Mouse (Mus musculus): ENCODE measurements around the gene Cst9. TPM values are rescaled to one million over a fixed set of nuclear protein-coding genes. Genes with fewer than 3 reads are reported as not detected.

Cst9 gene
- total RNA-seq (2023), result not detected

GRCm38 (mm10) chr2:148834912-148835311 is at the start of gene Cst9:
Gene Cst9 (plus strand): TSS chr2:148835147.

DNA sequence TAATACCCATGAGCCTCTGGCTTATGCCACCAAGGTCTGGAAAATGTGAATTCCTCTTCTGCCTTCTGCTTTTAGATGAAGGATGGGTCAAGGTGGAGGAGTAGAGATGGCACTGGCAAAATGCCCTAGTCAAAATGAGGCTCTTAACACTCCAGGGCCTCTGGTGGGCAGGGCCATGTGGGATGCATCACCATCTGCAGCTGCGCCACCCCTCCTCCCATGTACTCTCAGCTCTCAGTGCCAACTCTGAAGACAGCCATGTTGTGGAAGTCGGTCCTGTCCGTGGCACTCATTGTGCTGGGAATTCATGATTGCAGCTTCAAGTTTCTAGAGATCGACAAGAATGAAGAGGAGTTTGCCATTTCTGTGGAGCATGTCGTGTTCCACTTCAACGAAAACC is 45.8 kb upstream of the Cst9 start, which contains the start of gene Cst12:
Gene Cst12 (plus strand): TSS at position 220 of the 400 bp plus-strand sequence.

GRCm38 (mm10) chr2:148798485-148798884 is 36.5 kb upstream of the Cst9 start, which contains the start of gene Cst8:
Gene Cst8 (plus strand): TSS chr2:148798785.

GRCm38 (mm10) chr2:148819909-148820308 is 15.0 kb upstream of the Cst9 start, which contains the start of gene Cst13:
Gene Cst13 (plus strand): TSS chr2:148820081.

GRCm38 (mm10) chr2:148864966-148865365 is 30.0 kb downstream of the Cst9 start, which contains the start of gene 9230104L09Rik:
Gene 9230104L09Rik (minus strand): TSS chr2:148865038.

DNA sequence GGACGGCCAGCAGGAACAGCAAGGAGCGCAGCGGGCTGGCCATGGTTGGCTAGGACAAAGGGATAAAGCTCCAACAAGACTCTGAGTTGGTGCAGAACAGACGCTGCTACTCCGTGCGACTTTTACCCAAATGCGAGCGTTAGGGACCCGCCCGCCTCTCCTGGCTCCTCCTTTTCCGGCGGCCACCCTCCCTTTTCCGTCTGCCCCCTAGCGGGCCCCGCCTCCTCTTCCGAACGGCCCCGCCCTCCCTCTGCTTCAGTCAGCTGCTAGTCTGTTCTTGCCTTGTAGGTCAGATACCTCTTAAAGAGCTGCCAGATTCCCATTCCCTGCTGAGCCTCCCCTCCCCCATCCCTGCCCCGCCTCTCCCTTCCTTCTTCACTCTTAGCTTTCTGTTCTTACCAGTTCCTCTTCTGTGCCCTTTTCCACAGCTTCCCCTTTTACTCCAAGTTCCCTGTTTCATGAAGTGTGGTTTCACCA is 40.4 kb downstream of the Cst9 start, which contains the start of gene Cst3:
Gene Cst3 (minus strand): TSS at position 358 of the 477 bp plus-strand sequence.

Other genes starting within 250 kb of the Cst9 start
- 14.8 TPM for gene Nxt1, start 162.5 kb upstream of the Cst9 start, total RNA-seq (2023)
- 6.7 TPM for gene Gzf1, start 154.1 kb upstream of the Cst9 start, total RNA-seq (2023)
- gene Napb, start 102.7 kb upstream of the Cst9 start, total RNA-seq (2023), result 0.62 TPM
- not detected for gene Cstl1, start 84.8 kb upstream of the Cst9 start, total RNA-seq (2023)
- not detected for gene Cst11, start 63.6 kb upstream of the Cst9 start, total RNA-seq (2023)
- not detected for gene 8030411F24Rik, start 53.1 kb upstream of the Cst9 start, total RNA-seq (2023)
- not detected for gene Cst12, start 45.8 kb upstream of the Cst9 start, total RNA-seq (2023)
- gene Cst8, start 36.4 kb upstream of the Cst9 start, total RNA-seq (2023), result not detected
- not detected for gene Cst13, start 15.1 kb upstream of the Cst9 start, total RNA-seq (2023)
- not detected for gene 9230104L09Rik, start 29.9 kb downstream of the Cst9 start, total RNA-seq (2023)
- 76.8 TPM for gene Cst3, start 40.5 kb downstream of the Cst9 start, total RNA-seq (2023)
- gene Gm1330, start 168.1 kb downstream of the Cst9 start, total RNA-seq (2023), result not detected
- not detected for gene Gm10750, start 182.1 kb downstream of the Cst9 start, total RNA-seq (2023)

Measured in CD4-positive naive resting alpha-beta T cell, adult 76 days (primary cell).